Mouse (Mus musculus) forebrain, embryonic 13.5 days (tissue): ENCODE data around the gene Zmynd11. TPM values are rescaled to one million over a fixed set of nuclear protein-coding genes. Genes with fewer than 3 reads are reported as not detected.
A peak's percentile ranks its signal among the peaks of the same experiment; 100 is the strongest.

Experiments used
- ATAC-seq: fragments of 200-750 bp; cut with Nextera tagmentation; 2 replicates; pipeline ENCODE4 v1.8.0; 2017
- H3K27ac ChIP-seq: fragments of 300-500 bp; sonication (generic); 2 replicates; pipeline ENCODE4 v1.5.1; 2015; ENCODE audit warnings: inconsistent platforms, mild to moderate bottlenecking, moderate library complexity
- H3K27me3 ChIP-seq: fragments of 300-500 bp; sonication (generic); 2 replicates; pipeline ENCODE4 v1.6.1; 2015; ENCODE audit warnings: mild to moderate bottlenecking, inconsistent platforms
- H3K36me3 ChIP-seq: fragments of 300-500 bp; sonication (generic); 2 replicates; pipeline ENCODE4 v1.6.1; 2015; ENCODE audit warnings: mild to moderate bottlenecking, inconsistent platforms; ENCODE audit not compliant: poor library complexity, severe bottlenecking
- H3K4me1 ChIP-seq: fragments of 300-500 bp; sonication (generic); 2 replicates; pipeline ENCODE4 v1.6.1; 2015; ENCODE audit warnings: inconsistent platforms
- H3K4me2 ChIP-seq: fragments of 300-500 bp; sonication (generic); 2 replicates; pipeline ENCODE4 v1.6.1; 2015; ENCODE audit warnings: inconsistent platforms, mild to moderate bottlenecking, moderate library complexity
- H3K4me3 ChIP-seq: fragments of 300-500 bp; sonication (generic); 2 replicates; pipeline ENCODE4 v1.5.1; 2015; ENCODE audit warnings: mild to moderate bottlenecking, inconsistent platforms
- H3K9ac ChIP-seq: fragments of 300-500 bp; sonication (generic); 2 replicates; pipeline ENCODE4 v1.6.1; 2015; ENCODE audit warnings: mild to moderate bottlenecking, inconsistent platforms
- H3K9me3 ChIP-seq: fragments of 300-500 bp; sonication (generic); replicated peaks from 2 replicates; pipeline ENCODE4 v1.6.1; 2016; ENCODE audit warnings: inconsistent platforms
- WGBS: fragments of 180-500 bp; shearing (Covaris S2); methylation state at CpG from one replicate; pipeline ENCODE4 v1.1.7; 2015; 5-methylcytosine and 5-hydroxymethylcytosine counted together
- polyA plus RNA-seq: library from polyadenylated mRNA; unstranded; fragments of >200 nt; fragmentation: Nextera tagmentation; extraction: Ambion mirVana; gene quantifications from 2 replicates; pipeline ENCODE4 v1.2.1, GENCODE M21; 2015

The Zmynd11 gene
- polyA plus RNA-seq, 1 experiment from 2014 or later = 139 TPM

- Histone ChIP-seq H3K4me2 (no peak overlapping the region), H3K9ac (no peak overlapping the region), H3K9me3 (no peaks in the 10 kb centered on the region), H3K27me3 (no peaks in the 10 kb centered on the region), H3K36me3 (peaks cover 25% of the 10 kb centered on the region), H3K4me1 (no peaks in the 10 kb centered on the region), H3K27ac (no peak overlapping the region), H3K4me3 (no peak overlapping the region)
- no peak for ATAC-seq
- WGBS = 98% methylated on average over 1 of the region's 1 CpGs
Observed at GRCm38 (mm10) chr13:9712409-9712808, 52.7 kb downstream of the Zmynd11 start.

GRCm38 (mm10) chr13:9708433-9709240 is 56.5 kb downstream of the Zmynd11 start:
- Histone ChIP-seq H3K36me3 (peaks cover 20% of the 10 kb centered on the region; the same call in 1 of the 2 replicates), H3K27ac (no peak overlapping the region), H3K4me3 (no peak overlapping the region), H3K4me2 (no peak overlapping the region), H3K9me3 (no peaks in the 10 kb centered on the region), H3K9ac (no peak overlapping the region), H3K4me1 (no peaks in the 10 kb centered on the region), H3K27me3 (no peaks in the 10 kb centered on the region)
- 93% methylated on average over 7 of the region's 7 CpGs for WGBS
- ATAC-seq = no peak

- Histone ChIP-seq H3K27ac (no peak overlapping the region), H3K4me1 (no peaks in the 10 kb centered on the region), H3K27me3 (no peaks in the 10 kb centered on the region), H3K4me3 (no peak overlapping the region), H3K36me3 (peaks cover 17% of the 10 kb centered on the region; the same call in 1 of the 2 replicates), H3K9me3 (no peaks in the 10 kb centered on the region), H3K4me2 (no peak overlapping the region), H3K9ac (no peak overlapping the region)
- ATAC-seq = no peak
- 89% methylated on average over 8 of the region's 8 CpGs for WGBS
Observed at GRCm38 (mm10) chr13:9706720-9707119, 58.4 kb downstream of the Zmynd11 start.

- Histone ChIP-seq H3K27ac (no peak overlapping the region), H3K4me2 (no peak overlapping the region), H3K36me3 (peaks cover 12% of the 10 kb centered on the region), H3K27me3 (no peaks in the 10 kb centered on the region), H3K9me3 (no peaks in the 10 kb centered on the region), H3K9ac (no peak overlapping the region), H3K4me3 (no peak overlapping the region), H3K4me1 (no peaks in the 10 kb centered on the region)
- 89% methylated on average over 12 of the region's 12 CpGs for WGBS
- ATAC-seq = no peak
Observed at GRCm38 (mm10) chr13:9702615-9703235, 62.4 kb downstream of the Zmynd11 start.

GRCm38 (mm10) chr13:9697340-9697739 is 67.8 kb downstream of the Zmynd11 start:
- no peak for ATAC-seq
- no peaks in the 10 kb centered on the region for H3K4me1 ChIP-seq
- H3K4me2 ChIP-seq = no peak overlapping the region
- H3K4me3 ChIP-seq = no peak overlapping the region
- H3K27ac ChIP-seq = no peak overlapping the region
- no peak overlapping the region for H3K9ac ChIP-seq
- H3K9me3 ChIP-seq = no peaks in the 10 kb centered on the region
- H3K27me3 ChIP-seq = no peaks in the 10 kb centered on the region
- 95% methylated on average over 4 of the region's 4 CpGs for WGBS
- H3K36me3 ChIP-seq = peaks cover 51% of the 10 kb centered on the region

GRCm38 (mm10) chr13:9695809-9696208 is 69.3 kb downstream of the Zmynd11 start:
- Histone ChIP-seq H3K4me1 (no peaks in the 10 kb centered on the region), H3K4me3 (no peak overlapping the region), H3K27me3 (no peaks in the 10 kb centered on the region), H3K27ac (no peak overlapping the region), H3K9ac (no peak overlapping the region), H3K9me3 (no peaks in the 10 kb centered on the region), H3K4me2 (no peak overlapping the region), H3K36me3 (peaks cover 65% of the 10 kb centered on the region)
- ATAC-seq = no peak

- Histone ChIP-seq H3K4me2 (no peak overlapping the region), H3K36me3 (peaks cover 69% of the 10 kb centered on the region), H3K27ac (no peak overlapping the region), H3K27me3 (no peaks in the 10 kb centered on the region), H3K9ac (no peak overlapping the region), H3K4me3 (no peak overlapping the region), H3K9me3 (no peaks in the 10 kb centered on the region), H3K4me1 (no peaks in the 10 kb centered on the region)
- 95% methylated on average over 4 of the region's 4 CpGs for WGBS
- no peak for ATAC-seq
Observed at GRCm38 (mm10) chr13:9695403-9695802, 69.7 kb downstream of the Zmynd11 start.

- H3K9ac ChIP-seq = no peak overlapping the region
- WGBS = 95% methylated on average over 6 of the region's 6 CpGs
- H3K4me1 ChIP-seq = no peaks in the 10 kb centered on the region
- H3K27me3 ChIP-seq = no peaks in the 10 kb centered on the region
- no peak for ATAC-seq
- no peak overlapping the region for H3K4me3 ChIP-seq
- no peak overlapping the region for H3K4me2 ChIP-seq
- no peaks in the 10 kb centered on the region for H3K9me3 ChIP-seq
- peaks cover 75% of the 10 kb centered on the region for H3K36me3 ChIP-seq
- H3K27ac ChIP-seq = no peak overlapping the region
Observed at GRCm38 (mm10) chr13:9694651-9695050, 70.5 kb downstream of the Zmynd11 start.

GRCm38 (mm10) chr13:9692876-9693275 is 72.3 kb downstream of the Zmynd11 start:
- Histone ChIP-seq H3K27me3 (no peaks in the 10 kb centered on the region), H3K4me2 (no peak overlapping the region), H3K9ac (no peak overlapping the region), H3K27ac (no peak overlapping the region), H3K9me3 (no peaks in the 10 kb centered on the region), H3K36me3 (peaks cover 88% of the 10 kb centered on the region), H3K4me1 (no peaks in the 10 kb centered on the region), H3K4me3 (no peak overlapping the region)
- 96% methylated on average over 3 of the region's 3 CpGs for WGBS
- ATAC-seq = no peak

GRCm38 (mm10) chr13:9689366-9689765 is 75.8 kb downstream of the Zmynd11 start:
- H3K36me3 ChIP-seq = peaks cover 88% of the 10 kb centered on the region

GRCm38 (mm10) chr13:9686765-9687164 is 78.4 kb downstream of the Zmynd11 start:
- H3K4me3 ChIP-seq = no peak overlapping the region
- no peaks in the 10 kb centered on the region for H3K27me3 ChIP-seq
- no peaks in the 10 kb centered on the region for H3K9me3 ChIP-seq
- H3K27ac ChIP-seq = no peak overlapping the region
- WGBS = 87% methylated on average over 11 of the region's 11 CpGs
- H3K9ac ChIP-seq = no peak overlapping the region
- ATAC-seq = peak; percentile 37; the same call in 1 of the 2 replicates
- H3K4me1 ChIP-seq = no peaks in the 10 kb centered on the region
- H3K36me3 ChIP-seq = peaks cover 93% of the 10 kb centered on the region
- no peak overlapping the region for H3K4me2 ChIP-seq

More at GRCm38 (mm10) chr13:9689366-9689765, 75.8 kb downstream of the Zmynd11 start:
- no peak overlapping the region for H3K27ac ChIP-seq
- H3K27me3 ChIP-seq = no peaks in the 10 kb centered on the region
- no peak overlapping the region for H3K4me2 ChIP-seq
- no peaks in the 10 kb centered on the region for H3K9me3 ChIP-seq
- H3K9ac ChIP-seq = no peak overlapping the region
- no peak overlapping the region for H3K4me3 ChIP-seq
- H3K4me1 ChIP-seq = no peaks in the 10 kb centered on the region
- 90% methylated on average over 16 of the region's 16 CpGs for WGBS
- ATAC-seq = no peak

- Histone ChIP-seq H3K27me3 (no peaks in the 10 kb centered on the region), H3K27ac (no peak overlapping the region), H3K4me1 (no peaks in the 10 kb centered on the region), H3K9me3 (no peaks in the 10 kb centered on the region), H3K36me3 (peaks cover 93% of the 10 kb centered on the region), H3K4me3 (no peak overlapping the region), H3K9ac (no peak overlapping the region), H3K4me2 (no peak overlapping the region)
- no peak for ATAC-seq
- 95% methylated on average over 7 of the region's 7 CpGs for WGBS
Observed at GRCm38 (mm10) chr13:9686261-9686660, 78.9 kb downstream of the Zmynd11 start.
